Mouse (Mus musculus): ENCODE data around the gene Pcca.
A peak's percentile ranks its signal among the peaks of the same experiment; 100 is the strongest.

The Pcca gene

GRCm38 (mm10) chr14:122534017-122534924, at the start of gene Pcca:
Pcca (plus strand) TSS chr14:122534324.
- peak; percentile 98 for DNase-seq (ENCODE audit: extremely low spot score, low spot score)

DNA sequence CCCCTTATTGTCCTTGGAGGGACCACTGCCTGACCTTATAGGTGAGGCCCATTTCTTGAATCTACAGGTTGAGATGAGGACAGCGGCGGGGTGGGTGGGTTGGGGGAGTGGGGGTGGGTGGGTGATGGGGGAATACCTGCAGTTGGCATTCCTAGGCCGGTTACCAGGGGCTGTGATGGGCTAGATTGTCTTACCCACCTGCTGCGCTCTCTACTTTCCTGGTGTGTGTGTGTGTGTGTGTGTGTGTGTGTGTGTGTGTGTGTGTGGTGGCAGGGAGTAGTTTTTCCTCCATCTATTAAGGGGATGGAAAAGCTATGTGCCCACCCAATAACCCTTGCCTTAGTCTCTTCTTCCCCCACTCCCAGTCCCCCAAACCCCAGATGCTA, 49.7 kb upstream of the Pcca start:
- no peak for DNase-seq (ENCODE audit: extremely low spot score, low spot score)

GRCm38 (mm10) chr14:122484844-122485551, 49.1 kb upstream of the Pcca start:
- DNase-seq (ENCODE audit: extremely low spot score, low spot score), result peak; percentile 55

- peak; percentile 44 for DNase-seq (ENCODE audit: extremely low spot score, low spot score)
Measured at GRCm38 (mm10) chr14:122485635-122486181, 48.4 kb upstream of the Pcca start.

DNA sequence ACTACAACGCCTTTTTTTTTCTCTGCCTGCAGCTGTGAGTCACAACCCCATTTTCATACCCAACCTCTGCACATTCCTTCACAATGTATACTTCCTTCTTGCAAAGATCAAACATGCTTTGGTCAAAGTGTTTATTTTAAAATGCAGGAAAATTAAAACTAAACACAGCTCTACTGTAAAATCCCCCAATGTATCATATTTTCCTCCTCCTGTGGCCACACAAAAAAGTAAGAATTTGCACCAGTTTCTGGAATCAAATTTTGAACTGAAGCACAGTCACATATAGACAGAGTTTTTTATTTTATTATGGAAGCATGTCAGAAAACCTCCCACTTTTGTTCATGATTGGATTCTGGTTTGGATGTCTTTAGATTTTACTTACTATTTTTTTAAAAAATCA, 47.5 kb upstream of the Pcca start:
- peak; percentile 9 for DNase-seq (ENCODE audit: extremely low spot score, low spot score)

- peak; percentile 63 for DNase-seq (ENCODE audit: extremely low spot score, low spot score)
Measured at GRCm38 (mm10) chr14:122487366-122487765, 46.8 kb upstream of the Pcca start.

GRCm38 (mm10) chr14:122489041-122489440, 45.1 kb upstream of the Pcca start:
- DNase-seq (ENCODE audit: extremely low spot score, low spot score), result peak; percentile 30

GRCm38 (mm10) chr14:122489686-122490414, 44.3 kb upstream of the Pcca start:
- no peak for DNase-seq (ENCODE audit: extremely low spot score, low spot score)

- peak; percentile 78 for DNase-seq (ENCODE audit: extremely low spot score, low spot score)
Measured at GRCm38 (mm10) chr14:122490441-122491328, 43.4 kb upstream of the Pcca start, which contains the start of gene Gm10837. Gm10837 (plus strand) TSS chr14:122490586.

- DNase-seq (ENCODE audit: extremely low spot score, low spot score), result no peak
Measured at GRCm38 (mm10) chr14:122491521-122491920, 42.6 kb upstream of the Pcca start.

DNA sequence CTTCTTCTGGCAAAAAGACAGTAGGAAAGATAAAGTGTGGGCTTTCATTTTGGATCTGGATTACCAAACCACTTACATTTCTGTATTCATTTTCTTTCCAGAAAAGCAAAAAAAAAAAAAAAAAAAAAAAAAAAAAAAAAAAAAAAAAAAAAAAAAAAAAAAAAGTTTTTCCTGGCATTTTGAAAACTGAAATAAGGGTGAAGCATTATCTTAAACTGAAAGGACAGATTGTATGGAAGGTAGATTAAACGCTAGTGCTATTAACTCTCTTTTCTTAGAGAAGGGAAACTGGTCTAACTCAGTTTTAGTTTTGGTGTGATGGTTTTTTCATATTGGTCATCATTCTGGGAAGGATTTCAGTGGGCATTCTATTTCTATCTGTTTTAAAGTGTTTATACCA, 42.1 kb upstream of the Pcca start:
- DNase-seq (ENCODE audit: extremely low spot score, low spot score), result no peak

GRCm38 (mm10) chr14:122509058-122509457, 25.1 kb upstream of the Pcca start:
- DNase-seq (ENCODE audit: extremely low spot score, low spot score), result no peak

GRCm38 (mm10) chr14:122511519-122511918, 22.6 kb upstream of the Pcca start:
- no peak for DNase-seq (ENCODE audit: extremely low spot score, low spot score)

- DNase-seq (ENCODE audit: extremely low spot score, low spot score), result no peak
Measured at GRCm38 (mm10) chr14:122513511-122514036, 20.6 kb upstream of the Pcca start.

GRCm38 (mm10) chr14:122528475-122528874, 5.6 kb upstream of the Pcca start:
- DNase-seq (ENCODE audit: extremely low spot score, low spot score), result no peak

GRCm38 (mm10) chr14:122535986-122536385, 1.9 kb downstream of the Pcca start:
- no peak for DNase-seq (ENCODE audit: extremely low spot score, low spot score)

- DNase-seq (ENCODE audit: extremely low spot score, low spot score), result no peak
Measured at GRCm38 (mm10) chr14:122548421-122548820, 14.3 kb downstream of the Pcca start.

DNA sequence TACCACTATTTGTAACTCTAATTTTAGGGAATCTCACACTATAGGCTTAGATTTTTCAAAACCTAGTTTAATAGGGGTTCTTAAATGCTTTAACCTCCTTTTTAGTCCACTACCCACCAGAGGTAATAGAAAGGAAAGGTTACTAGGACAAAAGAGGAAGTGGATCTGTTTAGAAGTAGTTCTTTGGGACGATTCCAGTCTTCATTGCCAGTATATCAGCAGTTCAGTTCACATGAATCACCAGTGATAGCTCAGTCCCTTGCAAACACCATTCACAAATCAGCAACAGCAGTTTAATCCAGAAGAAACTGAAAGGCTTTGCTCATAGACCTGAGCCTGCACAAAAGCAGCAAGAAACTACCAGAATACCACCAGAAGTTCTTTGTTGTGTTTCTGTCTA, 14.8 kb downstream of the Pcca start:
- DNase-seq (ENCODE audit: extremely low spot score, low spot score), result no peak

DNA sequence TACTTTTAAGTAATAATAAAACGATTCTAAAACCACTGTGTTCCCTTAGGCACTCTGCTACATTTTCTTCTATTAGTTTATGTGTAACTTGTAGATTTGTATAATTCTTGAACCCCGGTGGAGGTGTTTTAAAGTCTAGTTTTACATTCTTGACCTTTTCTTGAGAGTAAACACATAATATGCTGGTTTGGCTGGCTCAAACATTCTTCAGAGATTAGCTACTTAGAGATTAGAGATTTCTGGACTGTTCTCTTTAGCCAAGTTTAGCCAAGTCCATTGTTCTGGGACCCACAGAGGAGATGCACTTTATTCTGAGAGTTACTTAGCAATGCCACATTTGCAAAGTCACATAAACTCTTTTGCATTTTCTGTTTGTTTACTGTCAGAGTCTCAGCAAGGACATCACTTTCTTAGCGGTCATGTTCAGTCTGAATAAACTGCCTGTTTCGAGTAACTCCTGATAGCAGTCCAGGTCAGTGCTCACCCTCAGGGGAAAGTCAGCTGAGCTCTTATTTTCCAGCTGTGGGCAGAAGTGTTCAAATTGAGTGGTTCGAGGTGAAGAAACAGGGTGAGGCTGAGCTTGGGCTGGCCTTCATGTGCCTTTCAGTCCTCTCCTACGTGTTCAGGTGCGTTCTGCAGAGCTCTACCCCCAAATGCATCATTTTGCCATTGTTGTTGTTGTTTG, 18.8 kb downstream of the Pcca start:
- no peak for DNase-seq (ENCODE audit: extremely low spot score, low spot score)

GRCm38 (mm10) chr14:122557353-122557752, 23.2 kb downstream of the Pcca start:
- no peak for DNase-seq (ENCODE audit: extremely low spot score, low spot score)
